Mouse (Mus musculus): ENCODE data around the gene Kif14. TPM values are rescaled to one million over a fixed set of nuclear protein-coding genes. Genes with fewer than 3 reads are reported as not detected.

The Kif14 gene
- polyA plus RNA-seq, 1 experiment from 2014 or later = 7.6 TPM

DNA sequence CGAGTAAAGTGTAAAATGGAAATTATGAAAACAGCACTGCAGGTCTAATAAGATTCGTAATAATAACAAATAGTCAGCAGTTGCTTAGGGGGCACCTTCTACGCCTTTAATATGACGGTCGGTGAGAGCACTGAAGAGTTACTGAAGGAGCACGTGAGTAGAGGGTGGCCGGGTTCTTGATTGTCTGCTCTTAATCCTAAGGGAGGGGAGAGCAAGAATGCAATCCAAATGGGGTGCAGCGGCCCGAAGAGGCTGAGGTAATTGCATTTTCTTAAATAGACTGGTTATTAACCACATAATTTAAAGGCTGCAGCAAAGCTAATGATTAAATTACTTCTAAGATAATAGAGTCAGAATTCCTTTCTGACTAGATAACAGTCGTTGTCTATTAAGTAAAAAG, 19.2 kb upstream of the Kif14 start:
- 67% methylated on average over 10 of the region's 10 CpGs for whole genome bisulfite sequencing
- Histone ChIP-seq H3K36me3 (ENCODE audit: control insufficient read depth, insufficient read depth, low read length) (no peaks in the 10 kb centered on the region), H3K9me3 (ENCODE audit: control insufficient read depth, low read length) (no peaks in the 10 kb centered on the region), H3K4me1 (replicated peaks; ENCODE audit: control insufficient read depth, insufficient read depth, low read length) (no peaks in the 10 kb centered on the region), H3K27ac (ENCODE audit: low read depth) (no peak overlapping the region), H3K4me2 (ENCODE audit: low read length) (no peak overlapping the region), H3K9ac (ENCODE audit: low read length) (no peak overlapping the region), H3K27me3 (replicated peaks; ENCODE audit: control insufficient read depth, insufficient read depth, low read length) (no peaks in the 10 kb centered on the region), H3K4me3 (ENCODE audit: low read depth, low read length) (no peak overlapping the region)
- no peak for DNase-seq (ENCODE audit: low spot score)
- no peak; the same call in 1 of the 2 replicates for ATAC-seq (replicated peaks; ENCODE audit: low FRiP score, low TSS enrichment, low read depth)

DNA sequence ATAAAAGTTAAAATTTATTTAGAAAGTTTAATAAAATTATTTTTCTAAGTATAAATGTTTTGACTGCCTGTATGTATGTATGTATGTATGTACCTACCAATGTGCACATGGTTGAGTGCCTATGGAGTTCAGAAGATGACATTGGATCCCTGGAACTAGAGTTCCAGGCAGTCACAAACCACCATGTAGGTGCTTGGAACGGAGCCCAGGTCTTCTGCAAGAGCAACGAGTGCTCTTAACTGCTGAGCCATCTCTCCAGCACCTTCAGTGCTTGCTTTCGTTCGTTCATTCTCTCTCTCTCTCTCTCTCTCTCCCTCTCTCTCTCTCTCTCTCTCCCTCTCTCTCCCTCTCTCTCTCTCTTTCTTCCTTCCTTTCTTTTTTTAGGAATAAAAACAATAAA, 18.8 kb upstream of the Kif14 start:
- no peaks in the 10 kb centered on the region for H3K9me3 ChIP-seq (ENCODE audit: control insufficient read depth, low read length)

DNA sequence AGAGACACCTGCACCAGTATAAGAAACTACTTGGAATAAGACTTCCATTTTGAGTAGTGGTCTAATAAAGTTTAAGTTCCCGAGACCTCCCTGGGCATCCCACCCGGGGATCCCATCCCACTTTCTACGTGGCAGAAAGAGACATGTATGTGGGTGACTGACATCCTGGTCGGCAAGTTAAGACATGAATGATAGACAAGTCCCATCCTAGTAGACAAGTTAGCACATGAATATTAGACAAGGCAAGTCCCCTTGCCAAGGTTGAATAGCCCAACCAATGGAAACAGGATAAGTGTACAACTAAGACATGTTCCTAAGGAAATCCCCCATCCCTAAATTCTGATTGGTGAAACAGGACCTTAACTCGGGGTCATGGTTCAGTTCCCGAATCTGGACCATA, 16.6 kb upstream of the Kif14 start:
- no peaks in the 10 kb centered on the region for H3K36me3 ChIP-seq (ENCODE audit: control insufficient read depth, insufficient read depth, low read length)
- no peak overlapping the region for H3K27ac ChIP-seq (ENCODE audit: low read depth)
- H3K9ac ChIP-seq (ENCODE audit: low read length) = no peak overlapping the region
- 87% methylated on average over 6 of the region's 6 CpGs for WGBS
- ATAC-seq (replicated peaks; ENCODE audit: low FRiP score, low TSS enrichment, low read depth) = no peak
- H3K9me3 ChIP-seq (ENCODE audit: control insufficient read depth, low read length) = no peaks in the 10 kb centered on the region
- no peaks in the 10 kb centered on the region for H3K4me1 ChIP-seq (replicated peaks; ENCODE audit: control insufficient read depth, insufficient read depth, low read length)
- no peak for DNase-seq (ENCODE audit: low spot score)
- H3K4me3 ChIP-seq (ENCODE audit: low read depth, low read length) = no peak overlapping the region
- no peaks in the 10 kb centered on the region for H3K27me3 ChIP-seq (replicated peaks; ENCODE audit: control insufficient read depth, insufficient read depth, low read length)
- H3K4me2 ChIP-seq (ENCODE audit: low read length) = no peak overlapping the region

More for the DNA sequence above, 18.8 kb upstream of the Kif14 start:
- H3K9ac ChIP-seq (ENCODE audit: low read length) = no peak overlapping the region
- H3K4me2 ChIP-seq (ENCODE audit: low read length) = no peak overlapping the region
- ATAC-seq (replicated peaks; ENCODE audit: low FRiP score, low TSS enrichment, low read depth) = no peak
- H3K27me3 ChIP-seq (replicated peaks; ENCODE audit: control insufficient read depth, insufficient read depth, low read length) = no peaks in the 10 kb centered on the region
- WGBS = 53% methylated on average over 4 of the region's 4 CpGs
- H3K4me1 ChIP-seq (replicated peaks; ENCODE audit: control insufficient read depth, insufficient read depth, low read length) = no peaks in the 10 kb centered on the region
- H3K36me3 ChIP-seq (ENCODE audit: control insufficient read depth, insufficient read depth, low read length) = no peaks in the 10 kb centered on the region
- no peak overlapping the region for H3K4me3 ChIP-seq (ENCODE audit: low read depth, low read length)
- H3K27ac ChIP-seq (ENCODE audit: low read depth) = no peak overlapping the region
- DNase-seq (ENCODE audit: low spot score) = no peak

DNA sequence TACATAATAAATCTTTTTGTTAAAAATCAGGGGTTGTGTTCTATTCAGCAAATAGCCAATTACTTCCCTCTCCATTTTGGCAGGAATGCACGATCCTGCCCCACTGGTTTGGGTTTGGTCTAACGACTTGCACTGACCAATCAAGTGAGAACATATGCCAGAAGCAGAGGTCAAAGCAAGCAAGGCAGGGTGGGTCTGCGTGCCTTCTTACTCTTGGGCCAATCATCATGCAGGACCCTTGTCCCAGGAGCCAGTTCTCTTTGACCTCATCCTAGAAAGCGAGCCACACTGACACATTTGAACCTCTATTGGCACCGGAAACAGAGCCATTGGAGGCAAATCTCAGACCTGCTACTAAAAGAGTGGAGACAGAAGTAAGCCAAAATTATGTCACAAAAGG, 15.9 kb upstream of the Kif14 start:
- WGBS = 79% methylated on average over 5 of the region's 5 CpGs
- Histone ChIP-seq H3K27ac (ENCODE audit: low read depth) (no peak overlapping the region), H3K9ac (ENCODE audit: low read length) (no peak overlapping the region), H3K4me3 (ENCODE audit: low read depth, low read length) (no peak overlapping the region), H3K27me3 (replicated peaks; ENCODE audit: control insufficient read depth, insufficient read depth, low read length) (no peaks in the 10 kb centered on the region), H3K9me3 (ENCODE audit: control insufficient read depth, low read length) (no peaks in the 10 kb centered on the region), H3K4me2 (ENCODE audit: low read length) (no peak overlapping the region), H3K36me3 (ENCODE audit: control insufficient read depth, insufficient read depth, low read length) (no peaks in the 10 kb centered on the region), H3K4me1 (replicated peaks; ENCODE audit: control insufficient read depth, insufficient read depth, low read length) (no peaks in the 10 kb centered on the region)
- DNase-seq (ENCODE audit: low spot score) (no peak), ATAC-seq (replicated peaks; ENCODE audit: low FRiP score, low TSS enrichment, low read depth) (no peak)

DNA sequence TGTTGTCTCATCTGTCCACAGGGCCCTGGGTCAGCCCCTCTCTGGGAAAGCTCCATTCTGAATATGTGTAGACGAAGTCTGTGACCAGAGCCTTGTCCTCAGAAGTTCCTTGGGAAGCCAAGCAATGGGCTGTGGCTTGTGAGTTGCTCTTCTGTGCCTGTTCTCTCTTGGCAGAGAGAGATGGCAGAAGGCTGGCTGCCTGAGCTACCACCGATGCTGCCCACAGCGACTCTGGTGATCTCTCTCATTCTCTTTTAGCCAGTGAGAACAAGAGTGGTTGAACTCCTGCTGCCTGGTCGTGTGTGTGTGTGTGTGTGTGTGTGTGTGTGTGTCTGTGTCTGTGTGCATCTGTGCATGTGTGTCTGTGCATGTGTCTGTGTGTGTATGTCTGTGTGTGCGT, 13.7 kb upstream of the Kif14 start:
- Histone ChIP-seq H3K9me3 (ENCODE audit: control insufficient read depth, low read length) (no peaks in the 10 kb centered on the region), H3K9ac (ENCODE audit: low read length) (no peak overlapping the region), H3K4me3 (ENCODE audit: low read depth, low read length) (no peak overlapping the region), H3K36me3 (ENCODE audit: control insufficient read depth, insufficient read depth, low read length) (no peaks in the 10 kb centered on the region), H3K27me3 (replicated peaks; ENCODE audit: control insufficient read depth, insufficient read depth, low read length) (no peaks in the 10 kb centered on the region), H3K4me1 (replicated peaks; ENCODE audit: control insufficient read depth, insufficient read depth, low read length) (no peaks in the 10 kb centered on the region), H3K4me2 (ENCODE audit: low read length) (no peak overlapping the region), H3K27ac (ENCODE audit: low read depth) (no peak overlapping the region)
- ATAC-seq (replicated peaks; ENCODE audit: low FRiP score, low TSS enrichment, low read depth) (no peak), DNase-seq (ENCODE audit: low spot score) (no peak)
- 81% methylated on average over 5 of the region's 5 CpGs for WGBS

DNA sequence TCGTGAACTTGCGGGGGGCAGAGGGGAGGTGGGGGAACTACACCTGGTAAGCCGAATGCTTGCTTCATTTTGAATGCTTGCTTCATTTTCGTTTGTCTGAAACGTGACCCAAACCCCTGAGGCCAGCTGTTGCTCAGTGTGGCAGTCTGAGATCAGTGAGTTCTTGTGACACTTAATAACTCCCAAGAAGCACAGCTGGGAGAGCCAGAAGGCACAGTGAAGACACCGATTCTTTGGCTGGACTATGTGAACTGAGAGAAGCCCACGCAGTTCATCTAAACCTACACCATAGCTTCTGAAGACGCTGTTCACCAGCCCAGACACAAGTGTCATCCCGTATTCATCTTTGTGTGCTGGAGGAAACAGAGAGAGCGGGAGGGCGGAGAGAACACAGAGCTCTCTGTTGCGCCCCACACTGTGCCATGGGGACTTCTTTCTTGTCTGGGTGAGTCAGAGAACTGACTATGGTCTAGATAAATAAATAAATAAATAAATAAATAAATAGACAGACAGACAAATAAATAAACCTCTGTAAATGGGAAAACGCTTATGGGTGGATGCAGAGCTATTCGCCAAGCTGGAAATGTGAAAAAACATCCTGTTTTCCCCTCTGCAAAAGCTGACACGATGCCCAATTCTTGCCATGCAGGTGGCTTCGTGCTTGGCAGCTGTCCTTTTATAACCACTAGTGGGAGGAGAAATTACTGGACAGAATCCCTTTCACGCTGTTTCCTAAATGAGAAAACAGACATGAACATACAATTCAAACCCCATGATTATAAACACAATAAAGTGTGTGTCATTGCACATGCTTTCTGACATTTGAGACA, 10.2 kb upstream of the Kif14 start:
- ATAC-seq (replicated peaks; ENCODE audit: low FRiP score, low TSS enrichment, low read depth) = no peak
- H3K9me3 ChIP-seq (ENCODE audit: control insufficient read depth, low read length) = no peaks in the 10 kb centered on the region
- DNase-seq (ENCODE audit: low spot score) = no peak
- H3K27me3 ChIP-seq (replicated peaks; ENCODE audit: control insufficient read depth, insufficient read depth, low read length) = no peaks in the 10 kb centered on the region
- H3K9ac ChIP-seq (ENCODE audit: low read length) = no peak overlapping the region
- no peak overlapping the region for H3K4me2 ChIP-seq (ENCODE audit: low read length)
- no peaks in the 10 kb centered on the region for H3K36me3 ChIP-seq (ENCODE audit: control insufficient read depth, insufficient read depth, low read length)
- no peak overlapping the region for H3K27ac ChIP-seq (ENCODE audit: low read depth)
- no peaks in the 10 kb centered on the region for H3K4me1 ChIP-seq (replicated peaks; ENCODE audit: control insufficient read depth, insufficient read depth, low read length)
- 78% methylated on average over 17 of the region's 17 CpGs for WGBS
- H3K4me3 ChIP-seq (ENCODE audit: low read depth, low read length) = no peak overlapping the region

DNA sequence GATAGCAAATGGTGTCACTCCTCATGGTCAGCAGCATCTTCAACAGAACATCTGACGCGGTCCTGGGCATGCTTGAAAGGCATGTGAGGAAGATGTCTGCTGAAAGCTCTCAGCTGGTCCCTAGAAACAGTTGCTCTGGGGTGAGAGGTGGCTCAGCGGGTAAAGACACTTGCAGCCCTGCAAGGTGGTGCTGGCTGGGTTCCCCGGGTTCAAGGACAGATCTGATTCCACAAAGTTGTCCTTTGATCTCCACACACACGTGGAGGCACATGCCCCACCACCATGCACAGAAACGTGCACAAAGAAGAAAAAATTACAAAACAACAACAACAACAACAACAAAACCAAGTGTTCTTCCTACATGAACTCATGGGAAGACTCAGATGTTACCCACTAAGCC, 9.4 kb upstream of the Kif14 start:
- no peaks in the 10 kb centered on the region for H3K4me1 ChIP-seq (replicated peaks; ENCODE audit: control insufficient read depth, insufficient read depth, low read length)
- no peak overlapping the region for H3K4me3 ChIP-seq (ENCODE audit: low read depth, low read length)
- H3K9me3 ChIP-seq (ENCODE audit: control insufficient read depth, low read length) = no peaks in the 10 kb centered on the region
- H3K9ac ChIP-seq (ENCODE audit: low read length) = no peak overlapping the region
- no peaks in the 10 kb centered on the region for H3K36me3 ChIP-seq (ENCODE audit: control insufficient read depth, insufficient read depth, low read length)
- no peaks in the 10 kb centered on the region for H3K27me3 ChIP-seq (replicated peaks; ENCODE audit: control insufficient read depth, insufficient read depth, low read length)
- 84% methylated on average over 6 of the region's 6 CpGs for WGBS
- ATAC-seq (replicated peaks; ENCODE audit: low FRiP score, low TSS enrichment, low read depth) (no peak), DNase-seq (ENCODE audit: low spot score) (no peak)
- H3K4me2 ChIP-seq (ENCODE audit: low read length) = no peak overlapping the region
- H3K27ac ChIP-seq (ENCODE audit: low read depth) = no peak overlapping the region

DNA sequence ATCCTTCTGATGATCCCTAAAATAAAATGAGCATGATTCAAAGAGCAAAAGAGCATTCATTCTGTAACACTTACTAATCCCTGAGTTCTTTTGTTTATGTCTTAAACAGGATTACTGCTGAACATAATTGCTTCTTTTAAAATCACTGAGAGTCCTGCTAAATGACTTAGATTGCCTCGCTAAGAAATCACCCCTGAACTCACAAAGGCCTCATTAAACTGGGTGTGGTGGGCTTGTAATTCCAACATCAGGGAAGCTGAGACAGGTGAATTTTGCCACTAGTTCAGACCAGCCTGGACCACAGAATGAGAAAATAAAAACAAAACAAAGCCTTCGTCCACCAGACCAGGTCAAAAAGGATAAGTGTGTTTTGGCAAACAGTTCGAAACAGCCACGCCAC, 8.7 kb upstream of the Kif14 start:
- no peaks in the 10 kb centered on the region for H3K9me3 ChIP-seq (ENCODE audit: control insufficient read depth, low read length)
- H3K27ac ChIP-seq (ENCODE audit: low read depth) = no peak overlapping the region
- H3K9ac ChIP-seq (ENCODE audit: low read length) = no peak overlapping the region
- H3K36me3 ChIP-seq (ENCODE audit: control insufficient read depth, insufficient read depth, low read length) = no peaks in the 10 kb centered on the region
- H3K4me1 ChIP-seq (replicated peaks; ENCODE audit: control insufficient read depth, insufficient read depth, low read length) = no peaks in the 10 kb centered on the region
- DNase-seq (ENCODE audit: low spot score) (no peak), ATAC-seq (replicated peaks; ENCODE audit: low FRiP score, low TSS enrichment, low read depth) (no peak)
- no peaks in the 10 kb centered on the region for H3K27me3 ChIP-seq (replicated peaks; ENCODE audit: control insufficient read depth, insufficient read depth, low read length)
- no peak overlapping the region for H3K4me2 ChIP-seq (ENCODE audit: low read length)
- H3K4me3 ChIP-seq (ENCODE audit: low read depth, low read length) = no peak overlapping the region
- WGBS = 75% methylated on average over 4 of the region's 4 CpGs

DNA sequence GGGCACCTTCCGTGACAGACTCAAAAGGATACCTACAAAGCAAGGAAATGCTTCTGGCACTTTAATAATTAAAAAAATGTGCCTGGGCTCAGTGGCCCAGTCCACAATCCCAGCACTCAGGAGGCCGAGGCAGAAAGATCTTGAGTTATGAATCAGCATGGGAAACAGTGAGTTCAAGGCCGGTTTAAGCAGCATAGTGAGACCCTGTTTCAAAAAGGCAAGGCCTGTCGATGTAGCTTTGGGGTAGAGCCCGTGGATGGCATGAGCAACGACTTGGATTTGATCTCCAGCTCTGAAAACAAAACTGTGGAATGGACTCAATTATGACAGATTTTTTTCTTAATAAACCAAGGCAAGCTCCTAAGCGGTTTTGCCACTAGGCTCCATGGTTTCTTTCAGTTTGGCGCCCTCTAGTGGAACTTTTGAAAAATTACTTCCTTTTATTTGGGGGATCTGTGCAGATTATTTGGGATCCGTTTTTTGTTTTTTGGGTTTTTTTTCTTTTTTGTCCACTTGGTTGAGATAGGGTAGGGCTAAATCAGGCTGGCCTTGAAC, 7.4 kb upstream of the Kif14 start:
- no peak for ATAC-seq (replicated peaks; ENCODE audit: low FRiP score, low TSS enrichment, low read depth)
- H3K4me2 ChIP-seq (ENCODE audit: low read length) = no peak overlapping the region
- H3K27me3 ChIP-seq (replicated peaks; ENCODE audit: control insufficient read depth, insufficient read depth, low read length) = no peaks in the 10 kb centered on the region
- WGBS = 26% methylated on average over 9 of the region's 9 CpGs
- no peak overlapping the region for H3K27ac ChIP-seq (ENCODE audit: low read depth)
- no peaks in the 10 kb centered on the region for H3K4me1 ChIP-seq (replicated peaks; ENCODE audit: control insufficient read depth, insufficient read depth, low read length)
- no peak overlapping the region for H3K4me3 ChIP-seq (ENCODE audit: low read depth, low read length)
- H3K36me3 ChIP-seq (ENCODE audit: control insufficient read depth, insufficient read depth, low read length) = no peaks in the 10 kb centered on the region
- no peaks in the 10 kb centered on the region for H3K9me3 ChIP-seq (ENCODE audit: control insufficient read depth, low read length)
- peak; percentile 66 for DNase-seq (ENCODE audit: low spot score)
- H3K9ac ChIP-seq (ENCODE audit: low read length) = no peak overlapping the region
